Mouse (Mus musculus): ENCODE measurements around the gene Gnaz.

- TF ChIP-seq POLR2A (IDR thresholded peaks at IDR 0.05; ENCODE audit: insufficient read depth, low read depth, low read length): no peak
- TF ChIP-seq CTCF (IDR thresholded peaks at IDR 0.05): no peak
- no peak for TF ChIP-seq EP300 (IDR thresholded peaks at IDR 0.05; ENCODE audit: insufficient read depth, low read depth, low read length)
Measured at GRCm38 (mm10) chr10:75058336-75058735, 91.4 kb downstream of the Gnaz start.

All from heart, adult 2 months (tissue).